Comparison of ENCODE assay signal across 24 mouse cellular contexts in the genomic region with DNA sequence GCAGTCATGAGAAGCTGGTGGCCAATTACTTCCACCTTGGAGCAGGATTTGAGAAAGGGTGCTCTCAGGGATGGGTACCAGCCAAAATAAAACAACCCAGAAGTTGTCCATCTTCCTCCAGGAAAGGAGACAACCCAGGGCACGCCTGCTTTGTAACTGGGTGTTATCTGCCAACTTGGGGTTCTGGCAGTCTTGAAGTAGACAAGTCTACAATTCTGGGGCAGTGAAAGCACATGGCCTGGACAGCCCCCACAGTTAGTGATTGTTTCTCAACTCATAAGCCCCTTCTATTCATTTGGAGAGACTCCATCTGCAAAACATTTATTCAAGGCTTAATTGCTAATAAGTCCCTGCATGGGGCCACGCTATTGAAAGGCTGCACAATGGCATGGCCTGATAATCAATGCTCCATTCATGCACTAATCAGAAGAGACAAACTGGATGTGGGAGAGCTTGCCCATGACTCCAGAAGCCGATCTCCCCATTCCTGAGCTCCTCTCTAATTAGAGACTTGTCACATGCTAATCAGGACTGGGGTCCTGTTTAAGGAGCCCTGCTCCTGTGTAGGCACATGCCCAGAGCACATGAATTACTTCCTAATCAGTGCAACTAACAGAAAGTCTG.
A peak's percentile ranks its signal among the peaks of the same experiment; 100 is the strongest.
DNase-seq lines count a peak whose midpoint lies in the region; ATAC-seq lines count a peak whose summit lies in the region.
"Had no signal": no experiment of that assay in that cellular context is flagged by ENCODE, and none has a peak within 500 bp of the region (broad histone marks: within the 10 kb centered on the region; RNA-seq: fewer than 3 reads in every experiment).

No protein-coding gene starts in this region.

- intact Hi-C loops in left cerebral cortex, postnatal 36 days (cut with DNase I), result no loop called here

- peak; percentile 92 for ATAC-seq in forebrain, embryonic 13.5 days
- ATAC-seq: activated CD4-positive, CD25-positive, alpha-beta regulatory T cell, adult 4 months; hindbrain, postnatal 0 days; liver, embryonic 12.5 days had no signal

- no peaks in the 10 kb centered on the region for H3K36me3 ChIP-seq in forebrain, embryonic 10.5 days (replicated peaks)
- H3K36me3 ChIP-seq in forebrain, embryonic 13.5 days (ENCODE audit: poor library complexity, severe bottlenecking), result no peaks in the 10 kb centered on the region
- H3K36me3 ChIP-seq: heart, embryonic 10.5 days; kidney, embryonic 15.5 days; limb, embryonic 13.5 days; liver, embryonic 12.5 days had no signal

- H3K27me3 ChIP-seq in forebrain, embryonic 10.5 days (ENCODE audit: poor library complexity, severe bottlenecking), result peaks cover 63% of the 10 kb centered on the region
- peaks cover 39% of the 10 kb centered on the region for H3K27me3 ChIP-seq in forebrain, embryonic 13.5 days
- H3K27me3 ChIP-seq: kidney, embryonic 15.5 days; limb, embryonic 13.5 days; liver, embryonic 12.5 days had no signal

- DNase-seq in layer of hippocampus, adult 11-12 months (ENCODE audit: low spot score), result peak; percentile 27
- DNase-seq in layer of hippocampus, postnatal 25 days (ENCODE audit: extremely low spot score in 1 of 2, low spot score in 1 of 2), result no peak
- peak; percentile 49 for DNase-seq in forebrain, embryonic 10.5 days (ENCODE audit: extremely low spot score, low spot score)
- DNase-seq in layer of hippocampus, postnatal 14 days (ENCODE audit: low spot score in 2 of 2), result peak; percentile 15 to 54
- no peak for DNase-seq in urinary bladder, postnatal 14 days (ENCODE audit: low spot score)
- no peak for DNase-seq in left cerebral cortex, postnatal 36 days (ENCODE audit: low spot score in 2 of 2)
- DNase-seq in ovary, postnatal 14 days (ENCODE audit: low spot score), result no peak
- DNase-seq: adrenal gland, postnatal 10 days; cerebellum, adult 9-11 months; kidney, adult 11 months; kidney, postnatal 36 days; lung, adult 18-20 months; lung, postnatal 10 days; right cerebral cortex, postnatal 4 days; thymus, adult 2 months; thymus, postnatal 4 days had no signal

- H3K27ac ChIP-seq in forebrain, embryonic 10.5 days, result 0 out of 2 replicates have a peak overlapping the region, but pooled peaks have one; percentile 21
- H3K27ac ChIP-seq in forebrain, embryonic 13.5 days, result no peak overlapping the region
- H3K27ac ChIP-seq: heart, embryonic 10.5 days; hindbrain, postnatal 0 days; kidney, embryonic 15.5 days; limb, embryonic 13.5 days; liver, embryonic 12.5 days had no signal

- H3K4me3 ChIP-seq in forebrain, embryonic 10.5 days, result no peak overlapping the region
- H3K4me3 ChIP-seq in forebrain, embryonic 13.5 days, result no peak overlapping the region
- H3K4me3 ChIP-seq: heart, embryonic 10.5 days; kidney, embryonic 15.5 days; limb, embryonic 13.5 days; liver, embryonic 12.5 days had no signal

- WGBS in forebrain, embryonic 10.5 days, result 41% methylated on average over 3 of the region's 3 CpGs
- WGBS in forebrain, embryonic 13.5 days, result 17% methylated on average over 3 of the region's 3 CpGs

- H3K4me2 ChIP-seq in forebrain, embryonic 13.5 days, result no peak overlapping the region
- H3K4me2 ChIP-seq: kidney, embryonic 15.5 days; limb, embryonic 13.5 days; liver, embryonic 12.5 days; midbrain, embryonic 11.5 days had no signal

- H3K4me1 ChIP-seq in forebrain, embryonic 10.5 days, result peaks cover 10% of the 10 kb centered on the region
- peaks cover 6% of the 10 kb centered on the region; the same call in 1 of the 2 replicates for H3K4me1 ChIP-seq in forebrain, embryonic 13.5 days
- H3K4me1 ChIP-seq: heart, embryonic 10.5 days; kidney, embryonic 15.5 days; limb, embryonic 13.5 days; liver, embryonic 12.5 days had no signal

- no peak overlapping the region for H3K9ac ChIP-seq in forebrain, embryonic 13.5 days
- H3K9ac ChIP-seq: kidney, embryonic 15.5 days; limb, embryonic 13.5 days; liver, embryonic 12.5 days had no signal

- peaks cover 11% of the 10 kb centered on the region; the same call in 1 of the 2 replicates for H3K9me3 ChIP-seq in forebrain, embryonic 10.5 days
- H3K9me3 ChIP-seq in forebrain, embryonic 13.5 days (replicated peaks), result peaks cover 15% of the 10 kb centered on the region
- H3K9me3 ChIP-seq: heart, embryonic 10.5 days; kidney, embryonic 15.5 days; liver, embryonic 12.5 days had no signal

Comparison
In these comparisons a context has a peak if more than half of its experiments do, and no peak if none do; other contexts are left out.
1. DNase-seq: peak in layer of hippocampus, adult 11-12 months (single experiment), forebrain, embryonic 10.5 days (single experiment) and layer of hippocampus, postnatal 14 days (2 of 2); none in layer of hippocampus, postnatal 25 days (0 of 2), urinary bladder, postnatal 14 days (single experiment), left cerebral cortex, postnatal 36 days (0 of 2) and ovary, postnatal 14 days (single experiment).